Mouse (Mus musculus): ENCODE data around the gene Arih1. TPM values are rescaled to one million over a fixed set of nuclear protein-coding genes. Genes with fewer than 3 reads are reported as not detected.

Arih1 gene
- polyA plus RNA-seq, 1 experiment from 2014 or later: 25.3 TPM

DNA sequence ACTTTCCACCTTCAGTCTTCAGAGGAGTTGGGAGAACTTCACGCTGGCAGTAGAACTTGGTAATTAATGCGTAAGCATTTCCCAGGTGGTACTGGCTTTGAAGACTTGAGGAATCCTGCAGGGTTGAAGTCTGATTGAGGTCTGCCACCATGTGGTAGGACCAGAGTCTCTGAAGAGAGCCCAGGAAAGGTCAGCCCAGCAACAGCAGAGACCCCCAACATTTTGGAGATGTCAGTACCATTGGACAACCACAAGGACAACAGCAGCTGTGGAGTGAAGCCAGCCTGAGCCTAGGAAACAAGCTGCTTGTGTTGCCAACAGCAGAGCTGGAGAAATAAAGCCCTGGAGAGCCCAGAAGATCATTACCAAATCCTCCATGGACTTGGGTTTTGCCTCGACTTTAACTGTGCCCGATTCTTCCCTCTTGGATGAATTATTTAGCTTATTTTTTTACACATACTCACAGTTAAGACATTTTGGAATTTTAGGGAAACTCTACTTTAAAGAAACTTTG, 27.4 kb downstream of the Arih1 start:
- H3K9me3 ChIP-seq: no peaks in the 10 kb centered on the region
- H3K27ac ChIP-seq: no peak overlapping the region
- no peaks in the 10 kb centered on the region for H3K27me3 ChIP-seq
- H3K4me1 ChIP-seq (replicated peaks): peaks cover 7% of the 10 kb centered on the region; the same call in 1 of the 2 replicates
- no peak for ATAC-seq (ENCODE audit: insufficient number of reproducible peaks, insufficient read depth, low FRiP score, low TSS enrichment, low read depth)
- H3K36me3 ChIP-seq: peaks cover 8% of the 10 kb centered on the region; the same call in 1 of the 2 replicates
- WGBS: 56% methylated on average over 4 of the region's 4 CpGs
- H3K9ac ChIP-seq (replicated peaks): no peak overlapping the region
- no peak overlapping the region for H3K4me3 ChIP-seq (replicated peaks)
- H3K4me2 ChIP-seq: no peak overlapping the region

DNA sequence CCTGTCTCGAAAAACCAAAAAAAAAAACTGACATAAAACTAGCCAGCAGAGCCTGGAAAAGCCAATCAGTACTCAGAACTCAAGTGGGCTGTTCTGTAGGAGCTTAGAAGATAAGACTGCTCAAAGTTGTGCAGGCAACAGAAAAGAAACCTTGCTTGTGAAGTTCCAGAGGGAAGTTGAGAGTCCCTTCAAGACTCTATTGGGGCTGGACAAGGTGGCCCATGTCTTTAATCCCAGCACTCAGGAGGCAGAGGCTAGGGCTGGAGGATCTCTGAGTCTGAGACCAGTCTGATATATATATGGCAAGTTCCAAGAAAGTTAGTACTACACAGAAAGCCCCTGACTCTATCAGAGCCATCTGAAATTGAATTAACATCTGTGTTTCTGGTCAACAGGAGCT, 28.0 kb downstream of the Arih1 start:
- Histone ChIP-seq H3K27me3 (no peaks in the 10 kb centered on the region), H3K36me3 (peaks cover 8% of the 10 kb centered on the region; the same call in 1 of the 2 replicates), H3K9me3 (no peaks in the 10 kb centered on the region), H3K9ac (replicated peaks) (no peak overlapping the region), H3K27ac (no peak overlapping the region), H3K4me2 (no peak overlapping the region), H3K4me1 (replicated peaks) (peaks cover 7% of the 10 kb centered on the region; the same call in 1 of the 2 replicates), H3K4me3 (replicated peaks) (no peak overlapping the region)
- ATAC-seq (ENCODE audit: insufficient number of reproducible peaks, insufficient read depth, low FRiP score, low TSS enrichment, low read depth): no peak
- WGBS: 88% methylated on average over 1 of the region's 1 CpGs

DNA sequence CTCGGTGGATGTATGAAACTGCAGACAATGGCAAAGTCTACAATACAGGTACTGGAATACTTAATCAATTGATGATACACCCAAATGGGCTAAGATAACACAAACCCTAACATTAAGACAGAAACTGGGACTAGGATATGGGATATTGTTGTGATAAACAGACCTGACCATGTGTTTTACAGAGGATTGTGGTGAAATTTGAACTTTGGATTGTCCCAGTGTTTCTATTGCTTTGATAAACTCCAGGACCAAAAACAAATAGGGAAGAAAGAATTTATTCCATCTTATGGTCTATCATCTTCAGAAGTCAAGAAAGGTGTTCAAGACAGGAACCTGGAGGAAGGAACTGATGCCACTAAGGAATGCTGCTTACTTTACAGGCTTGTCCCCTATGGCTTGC, 28.7 kb downstream of the Arih1 start:
- Histone ChIP-seq H3K27ac (no peak overlapping the region), H3K9me3 (no peaks in the 10 kb centered on the region), H3K9ac (replicated peaks) (no peak overlapping the region), H3K4me3 (replicated peaks) (no peak overlapping the region), H3K36me3 (peaks cover 8% of the 10 kb centered on the region; the same call in 1 of the 2 replicates), H3K27me3 (no peaks in the 10 kb centered on the region), H3K4me2 (no peak overlapping the region), H3K4me1 (replicated peaks) (peaks cover 7% of the 10 kb centered on the region; the same call in 1 of the 2 replicates)
- no peak for ATAC-seq (ENCODE audit: insufficient number of reproducible peaks, insufficient read depth, low FRiP score, low TSS enrichment, low read depth)
- WGBS: 100% methylated on average over 1 of the region's 1 CpGs

DNA sequence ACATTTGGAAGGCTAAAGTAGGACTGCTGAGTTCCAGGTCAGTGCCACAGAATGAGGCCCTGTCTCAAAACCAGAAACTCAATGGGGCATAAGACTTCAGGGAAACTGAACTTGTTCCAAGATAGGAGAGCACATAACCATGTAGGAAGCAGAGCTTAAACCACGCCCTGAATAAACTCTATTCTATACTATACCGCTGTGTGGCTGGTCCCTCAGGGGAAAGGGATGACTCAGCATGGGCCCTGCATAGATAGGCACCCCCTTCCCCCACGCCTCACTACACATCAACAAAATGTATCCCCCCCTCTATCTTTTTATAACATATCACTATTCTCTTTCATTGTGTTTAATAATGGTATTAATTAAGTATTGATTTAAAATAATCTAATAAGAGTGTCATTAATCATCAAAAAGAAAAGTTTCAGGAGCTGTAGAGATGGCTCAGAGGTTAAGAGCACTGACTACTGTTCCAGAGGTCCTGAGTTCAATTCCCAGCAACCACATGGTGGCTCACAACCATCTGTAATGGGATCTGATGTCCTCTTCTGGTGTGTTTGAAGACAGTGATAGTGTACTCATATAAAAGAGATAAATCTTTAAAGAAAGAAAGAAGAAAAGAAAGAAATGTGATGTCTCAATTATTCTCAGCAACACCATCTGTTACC, 30.9 kb downstream of the Arih1 start:
- H3K4me2 ChIP-seq: no peak overlapping the region
- no peak overlapping the region for H3K4me3 ChIP-seq (replicated peaks)
- H3K4me1 ChIP-seq (replicated peaks): peaks cover 7% of the 10 kb centered on the region; the same call in 1 of the 2 replicates
- no peaks in the 10 kb centered on the region for H3K9me3 ChIP-seq
- H3K27me3 ChIP-seq: no peaks in the 10 kb centered on the region
- H3K36me3 ChIP-seq: peaks cover 8% of the 10 kb centered on the region; the same call in 1 of the 2 replicates
- 90% methylated on average over 3 of the region's 3 CpGs for WGBS
- no peak for ATAC-seq (ENCODE audit: insufficient number of reproducible peaks, insufficient read depth, low FRiP score, low TSS enrichment, low read depth)
- H3K27ac ChIP-seq: no peak overlapping the region
- no peak overlapping the region for H3K9ac ChIP-seq (replicated peaks)

DNA sequence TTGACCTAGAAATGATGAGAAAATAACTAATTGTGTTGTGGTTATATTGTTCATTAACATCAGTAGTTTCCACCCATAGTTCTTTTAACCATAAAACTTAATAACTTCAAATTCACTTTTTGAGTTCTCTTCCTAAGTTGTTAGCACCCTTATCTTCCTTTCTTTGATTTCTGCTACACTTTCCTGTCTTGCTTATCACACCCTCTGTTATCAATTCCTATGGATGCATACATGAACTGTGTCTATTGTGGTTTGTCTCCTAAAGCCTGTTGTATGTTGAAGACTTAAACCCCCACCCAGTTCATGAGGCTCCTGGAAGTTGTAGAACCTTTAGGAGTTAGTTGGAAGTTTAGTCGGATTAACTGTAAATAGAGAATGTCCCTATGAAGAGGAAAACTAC, 52.7 kb downstream of the Arih1 start:
- Histone ChIP-seq H3K9ac (replicated peaks) (no peak overlapping the region), H3K27ac (no peak overlapping the region), H3K27me3 (no peaks in the 10 kb centered on the region), H3K9me3 (no peaks in the 10 kb centered on the region), H3K4me3 (replicated peaks) (no peak overlapping the region), H3K36me3 (peaks cover 38% of the 10 kb centered on the region), H3K4me2 (no peak overlapping the region), H3K4me1 (replicated peaks) (no peaks in the 10 kb centered on the region)
- WGBS: 93% methylated on average over 1 of the region's 1 CpGs
- ATAC-seq (ENCODE audit: insufficient number of reproducible peaks, insufficient read depth, low FRiP score, low TSS enrichment, low read depth): no peak

DNA sequence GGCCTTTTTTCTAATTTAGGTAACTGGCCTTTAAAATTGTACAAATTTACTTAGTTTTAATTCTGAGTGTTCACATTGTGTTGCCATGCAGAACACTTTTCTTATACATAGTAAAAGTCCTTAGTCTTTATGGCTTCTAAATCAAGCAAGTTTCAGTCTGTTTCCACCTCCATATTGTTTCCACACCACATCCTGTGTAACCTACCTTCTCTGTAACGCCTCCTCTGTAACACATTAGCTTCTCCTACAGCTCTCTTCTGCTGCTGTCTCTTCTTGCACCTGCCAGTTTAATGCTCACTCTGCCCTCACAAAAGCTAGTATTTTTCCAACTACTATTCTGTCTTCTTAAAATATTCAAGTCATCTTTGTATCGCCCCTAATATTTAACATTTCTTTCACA, 54.8 kb downstream of the Arih1 start:
- no peak for ATAC-seq (ENCODE audit: insufficient number of reproducible peaks, insufficient read depth, low FRiP score, low TSS enrichment, low read depth)

DNA sequence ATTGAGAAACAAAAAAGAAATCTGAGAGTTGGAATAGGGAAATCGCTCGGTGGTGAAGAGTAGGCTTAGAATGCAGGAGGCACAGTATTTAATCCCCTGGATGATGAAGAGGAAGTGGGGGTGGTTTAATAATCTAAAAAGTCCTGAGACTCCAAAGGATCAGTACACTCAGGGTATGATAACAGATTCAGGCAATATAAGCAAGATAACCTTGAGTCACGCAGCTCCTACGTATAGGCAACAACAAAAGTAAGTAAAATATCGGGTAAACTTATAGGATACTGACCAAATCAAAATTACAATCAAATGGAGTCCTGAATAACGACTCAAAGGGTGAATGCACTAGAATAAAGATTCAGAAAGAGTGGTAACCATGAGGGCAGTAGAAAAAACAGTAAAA, 65.9 kb downstream of the Arih1 start:
- Histone ChIP-seq H3K9ac (replicated peaks) (no peak overlapping the region), H3K27ac (no peak overlapping the region), H3K4me1 (replicated peaks) (0 out of 2 replicates have a peak, but pooled peaks cover 2% of the 10 kb centered on the region), H3K36me3 (peaks cover 6% of the 10 kb centered on the region), H3K9me3 (no peaks in the 10 kb centered on the region), H3K4me2 (no peak overlapping the region), H3K27me3 (no peaks in the 10 kb centered on the region), H3K4me3 (replicated peaks) (no peak overlapping the region)
- ATAC-seq (ENCODE audit: insufficient number of reproducible peaks, insufficient read depth, low FRiP score, low TSS enrichment, low read depth): no peak
- WGBS: 91% methylated on average over 6 of the region's 6 CpGs

More for the DNA sequence above, 54.8 kb downstream of the Arih1 start:
- H3K36me3 ChIP-seq: peaks cover 50% of the 10 kb centered on the region
- no peaks in the 10 kb centered on the region for H3K27me3 ChIP-seq
- no peak overlapping the region for H3K9ac ChIP-seq (replicated peaks)
- H3K4me2 ChIP-seq: no peak overlapping the region
- H3K4me3 ChIP-seq (replicated peaks): no peak overlapping the region
- H3K4me1 ChIP-seq (replicated peaks): no peaks in the 10 kb centered on the region
- H3K27ac ChIP-seq: no peak overlapping the region
- WGBS: 97% methylated on average over 2 of the region's 2 CpGs
- H3K9me3 ChIP-seq: no peaks in the 10 kb centered on the region

DNA sequence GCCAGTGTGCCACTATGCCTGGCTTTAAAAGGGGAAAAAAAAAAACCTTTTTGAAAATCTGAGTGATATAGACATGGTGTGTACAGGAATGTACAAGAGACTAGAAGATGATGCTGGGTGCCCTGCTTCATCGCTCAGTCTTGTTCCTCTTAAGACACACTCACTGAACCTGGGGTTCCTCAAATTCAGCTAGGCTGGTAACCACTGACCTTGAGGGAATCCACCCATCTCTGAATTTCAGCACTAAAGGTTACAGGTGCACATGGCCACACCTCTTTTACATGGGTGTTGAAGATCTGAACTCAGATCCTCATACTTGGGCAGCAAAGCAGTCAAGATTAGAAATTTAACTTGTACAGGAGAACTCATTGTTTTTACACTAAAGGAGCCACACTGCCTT, 79.1 kb downstream of the Arih1 start:
- no peak overlapping the region for H3K9ac ChIP-seq (replicated peaks)
- no peak overlapping the region for H3K4me2 ChIP-seq
- H3K4me3 ChIP-seq (replicated peaks): no peak overlapping the region
- H3K9me3 ChIP-seq: no peaks in the 10 kb centered on the region
- no peaks in the 10 kb centered on the region for H3K27me3 ChIP-seq
- peaks cover 60% of the 10 kb centered on the region for H3K36me3 ChIP-seq
- no peak overlapping the region for H3K27ac ChIP-seq
- no peak for ATAC-seq (ENCODE audit: insufficient number of reproducible peaks, insufficient read depth, low FRiP score, low TSS enrichment, low read depth)
- 95% methylated on average over 1 of the region's 1 CpGs for WGBS
- H3K4me1 ChIP-seq (replicated peaks): peaks cover 5% of the 10 kb centered on the region

DNA sequence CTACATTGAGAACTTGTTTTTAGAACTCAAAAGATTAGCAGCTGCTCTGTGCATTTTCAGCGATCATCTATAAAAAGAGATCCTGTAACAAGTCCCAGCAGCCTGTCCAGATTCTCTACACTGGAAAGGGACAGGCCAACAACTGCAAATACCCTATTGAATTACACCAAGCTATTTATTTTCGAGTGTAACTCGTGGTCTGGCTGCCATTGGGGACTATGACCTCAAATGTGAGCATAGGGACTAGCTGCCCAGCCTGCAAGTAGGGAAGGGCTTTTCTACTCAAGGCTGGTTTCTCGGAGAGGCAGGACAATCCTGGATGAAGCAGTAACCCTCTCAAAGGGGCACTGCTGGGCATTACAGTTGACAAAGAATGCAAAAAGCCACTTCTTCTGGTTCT, 97.3 kb downstream of the Arih1 start:
- H3K9ac ChIP-seq (replicated peaks): no peak overlapping the region
- WGBS: 79% methylated on average over 4 of the region's 4 CpGs

DNA sequence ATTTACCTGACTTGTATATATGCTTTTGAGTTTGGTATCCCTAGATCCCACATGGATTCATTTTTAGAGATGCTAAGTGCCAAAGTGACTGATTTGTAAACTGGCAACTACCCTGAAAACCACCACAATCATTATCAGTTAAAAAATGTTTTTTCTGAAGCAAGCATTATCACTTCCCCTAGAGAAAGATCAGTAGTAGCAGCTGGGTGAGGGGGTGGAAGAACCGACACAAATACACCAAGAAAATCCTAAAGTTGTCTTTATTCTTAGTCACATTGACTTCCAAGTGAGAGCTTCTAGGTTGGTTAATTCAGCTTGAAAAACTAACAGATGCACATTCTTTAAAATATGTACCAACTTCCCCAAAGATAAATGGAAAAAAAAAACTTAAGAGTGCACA, 98.1 kb downstream of the Arih1 start:
- no peak overlapping the region for H3K4me3 ChIP-seq (replicated peaks)
- H3K4me2 ChIP-seq: no peak overlapping the region

More for the DNA sequence above, 97.3 kb downstream of the Arih1 start:
- Histone ChIP-seq H3K27ac (no peak overlapping the region), H3K27me3 (no peaks in the 10 kb centered on the region), H3K4me1 (replicated peaks) (no peaks in the 10 kb centered on the region), H3K9me3 (no peaks in the 10 kb centered on the region), H3K4me3 (replicated peaks) (no peak overlapping the region), H3K36me3 (peaks cover 36% of the 10 kb centered on the region), H3K4me2 (no peak overlapping the region)
- ATAC-seq (ENCODE audit: insufficient number of reproducible peaks, insufficient read depth, low FRiP score, low TSS enrichment, low read depth): no peak

DNA sequence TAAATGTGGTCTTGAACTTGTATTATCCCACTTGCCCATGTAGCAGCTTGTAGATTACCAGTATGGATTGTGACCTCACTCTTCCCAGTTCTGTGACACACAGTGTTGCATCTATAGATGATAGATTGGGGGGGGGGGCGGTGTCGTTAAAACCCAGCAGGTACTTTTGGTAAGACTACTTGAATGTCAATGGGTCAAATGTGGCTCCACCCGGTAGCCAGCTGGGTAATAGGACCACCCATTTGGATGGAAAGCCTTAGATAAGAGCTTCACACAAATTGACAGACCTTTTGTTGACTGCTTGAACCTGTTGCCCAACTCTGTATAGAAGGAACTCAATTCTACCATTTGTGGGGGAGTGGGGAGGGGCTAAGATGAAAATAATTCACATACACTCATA, 99.0 kb downstream of the Arih1 start:
- Histone ChIP-seq H3K4me3 (replicated peaks) (no peak overlapping the region), H3K27me3 (no peaks in the 10 kb centered on the region), H3K36me3 (peaks cover 21% of the 10 kb centered on the region), H3K27ac (no peak overlapping the region), H3K4me2 (no peak overlapping the region), H3K4me1 (replicated peaks) (no peaks in the 10 kb centered on the region), H3K9ac (replicated peaks) (no peak overlapping the region), H3K9me3 (no peaks in the 10 kb centered on the region)
- ATAC-seq (ENCODE audit: insufficient number of reproducible peaks, insufficient read depth, low FRiP score, low TSS enrichment, low read depth): no peak
- WGBS: 62% methylated on average over 3 of the region's 3 CpGs

More for the DNA sequence above, 98.1 kb downstream of the Arih1 start:
- H3K27me3 ChIP-seq: no peaks in the 10 kb centered on the region
- no peak for ATAC-seq (ENCODE audit: insufficient number of reproducible peaks, insufficient read depth, low FRiP score, low TSS enrichment, low read depth)
- H3K27ac ChIP-seq: no peak overlapping the region
- H3K4me1 ChIP-seq (replicated peaks): no peaks in the 10 kb centered on the region
- peaks cover 29% of the 10 kb centered on the region for H3K36me3 ChIP-seq
- H3K9me3 ChIP-seq: no peaks in the 10 kb centered on the region
- 84% methylated on average over 1 of the region's 1 CpGs for WGBS
- H3K9ac ChIP-seq (replicated peaks): no peak overlapping the region

DNA sequence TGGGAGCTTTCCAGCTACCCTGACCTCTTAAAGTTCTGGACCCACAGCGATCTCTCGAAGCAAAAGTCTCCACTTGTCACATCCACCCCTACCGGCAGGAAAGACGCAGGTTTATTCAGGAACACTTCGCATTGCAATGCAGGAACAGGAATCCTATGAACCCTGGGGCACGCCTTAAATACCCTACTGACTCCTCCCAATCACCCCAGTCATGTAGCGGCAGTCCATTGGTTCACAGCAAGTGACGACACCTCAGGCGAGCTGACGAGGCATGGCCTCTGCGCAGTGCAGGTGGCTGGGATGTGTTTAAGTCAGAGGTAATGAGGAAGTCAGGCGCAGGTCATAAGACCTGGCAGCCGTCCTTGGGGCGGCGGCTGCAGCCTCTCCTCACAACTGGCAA, 110.8 kb downstream of the Arih1 start:
- peaks cover 16% of the 10 kb centered on the region for H3K9me3 ChIP-seq
- no peak for ATAC-seq (ENCODE audit: insufficient number of reproducible peaks, insufficient read depth, low FRiP score, low TSS enrichment, low read depth)
- H3K4me1 ChIP-seq (replicated peaks): no peaks in the 10 kb centered on the region
- H3K27ac ChIP-seq: no peak overlapping the region
- 92% methylated on average over 15 of the region's 15 CpGs for WGBS
- H3K4me2 ChIP-seq: no peak overlapping the region
- no peaks in the 10 kb centered on the region for H3K27me3 ChIP-seq
- no peak overlapping the region for H3K4me3 ChIP-seq (replicated peaks)
- no peak overlapping the region for H3K9ac ChIP-seq (replicated peaks)
- no peaks in the 10 kb centered on the region for H3K36me3 ChIP-seq
